Mouse (Mus musculus): ENCODE data around the gene Sla2. TPM values are rescaled to one million over a fixed set of nuclear protein-coding genes. Genes with fewer than 3 reads are reported as not detected.
"Not testable (repeated sequence)": the region's sequence is repeated elsewhere in the genome, so short reads cannot be mapped to it uniquely, and the experiment has no call there.

Gene Sla2
- polyA plus RNA-seq (2015; fragmentation: Nextera tagmentation; extraction: Ambion mirVana): 0.39 and 0.41 TPM in 2 replicates

DNA sequence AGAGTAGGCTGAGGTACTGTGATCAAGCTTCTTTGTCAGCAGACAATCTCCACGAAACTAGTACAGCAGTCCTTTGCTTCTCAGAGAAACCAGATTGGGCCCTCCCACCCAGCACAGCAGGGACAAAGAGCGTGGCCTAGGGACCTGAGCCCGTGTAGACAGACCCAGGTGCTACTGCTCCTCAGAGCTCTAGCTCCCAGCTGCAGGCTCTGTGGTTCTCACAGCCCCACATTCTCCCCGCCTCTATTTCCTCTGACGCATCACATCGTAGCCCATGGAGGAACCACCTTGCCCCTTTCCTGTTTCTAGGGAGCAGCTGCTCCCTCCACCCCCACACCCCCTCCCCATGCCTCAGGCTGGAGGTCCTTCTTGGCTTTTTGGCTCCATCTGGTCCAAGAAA lies at the start of gene Sla2:
Gene Sla2, minus strand, starts transcription at position 176 of the 400 bp plus-strand sequence.
- 44% methylated on average over 6 of the region's 6 CpGs for WGBS
- Histone ChIP-seq H3K9me3 (replicated peaks; ENCODE audit: control insufficient read depth, low read length) (no peaks in the 10 kb centered on the region), H3K4me2 (ENCODE audit: low read depth, low read length) (no peak within 1 kb of the TSS), H3K36me3 (ENCODE audit: control insufficient read depth, insufficient read depth, low read length) (no peaks in the 10 kb centered on the region), H3K9ac (ENCODE audit: low read length) (no peak within 1 kb of the TSS), H3K27ac (ENCODE audit: low read length) (no peak within 1 kb of the TSS), H3K4me1 (ENCODE audit: control insufficient read depth, insufficient read depth, low read length) (no peaks in the 10 kb centered on the region), H3K27me3 (ENCODE audit: control insufficient read depth, insufficient read depth, low read length) (no peaks in the 10 kb centered on the region), H3K4me3 (replicated peaks; ENCODE audit: low read length) (no peak within 1 kb of the TSS)
- ATAC-seq (ENCODE audit: insufficient read depth, low FRiP score): no peak

DNA sequence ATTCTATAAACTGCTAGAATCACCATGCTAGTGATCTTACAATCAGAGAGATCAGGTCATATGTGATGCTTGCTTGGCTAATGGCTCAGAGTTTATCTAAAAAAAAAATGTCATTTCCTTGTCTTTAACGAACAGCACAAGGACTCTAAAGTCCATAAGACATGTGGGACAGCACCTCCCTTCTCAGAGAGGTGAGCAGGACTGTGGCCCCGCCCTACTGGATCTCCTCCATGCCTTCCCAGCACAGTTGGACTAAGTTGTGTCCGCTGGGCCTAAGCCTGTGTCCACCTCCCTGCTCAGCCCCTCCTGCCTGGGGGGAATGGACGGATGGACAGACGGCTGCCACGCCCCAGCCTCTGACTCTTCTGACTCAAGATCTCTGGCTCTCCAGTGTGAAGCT lies 48.0 kb upstream of the Sla2 start:
- no peak overlapping the region for H3K9ac ChIP-seq (ENCODE audit: low read length)
- no peak overlapping the region for H3K27ac ChIP-seq (ENCODE audit: low read length)
- H3K4me2 ChIP-seq (ENCODE audit: low read depth, low read length): no peak overlapping the region
- H3K9me3 ChIP-seq (replicated peaks; ENCODE audit: control insufficient read depth, low read length): no peaks in the 10 kb centered on the region
- ATAC-seq (ENCODE audit: insufficient read depth, low FRiP score): no peak
- no peaks in the 10 kb centered on the region for H3K27me3 ChIP-seq (ENCODE audit: control insufficient read depth, insufficient read depth, low read length)
- no peaks in the 10 kb centered on the region; the same call in 1 of the 2 replicates for H3K4me1 ChIP-seq (ENCODE audit: control insufficient read depth, insufficient read depth, low read length)
- H3K4me3 ChIP-seq (replicated peaks; ENCODE audit: low read length): no peak overlapping the region
- 75% methylated on average over 6 of the region's 6 CpGs for WGBS
- no peaks in the 10 kb centered on the region for H3K36me3 ChIP-seq (ENCODE audit: control insufficient read depth, insufficient read depth, low read length)

DNA sequence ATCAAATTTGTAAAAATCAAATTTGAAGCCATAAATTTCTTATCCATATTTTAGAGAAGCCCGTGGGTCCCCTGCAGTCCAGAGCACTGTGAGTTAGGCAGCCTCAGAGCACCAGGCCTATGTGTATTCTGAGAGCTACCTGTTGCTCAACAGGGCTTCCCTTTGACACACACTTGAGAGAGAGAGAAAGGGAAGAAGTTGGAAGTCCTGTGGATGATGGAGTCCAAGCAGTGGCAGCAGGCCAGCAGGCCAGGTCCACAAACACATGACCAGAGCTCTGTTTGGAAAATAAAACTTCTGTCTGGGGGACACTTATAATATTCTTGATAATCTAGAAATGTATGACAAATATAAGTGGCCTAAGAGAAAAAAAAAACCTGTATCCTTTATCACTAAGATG lies 46.4 kb upstream of the Sla2 start:
- 85% methylated on average over 1 of the region's 1 CpGs for WGBS
- no peak for ATAC-seq (ENCODE audit: insufficient read depth, low FRiP score)

DNA sequence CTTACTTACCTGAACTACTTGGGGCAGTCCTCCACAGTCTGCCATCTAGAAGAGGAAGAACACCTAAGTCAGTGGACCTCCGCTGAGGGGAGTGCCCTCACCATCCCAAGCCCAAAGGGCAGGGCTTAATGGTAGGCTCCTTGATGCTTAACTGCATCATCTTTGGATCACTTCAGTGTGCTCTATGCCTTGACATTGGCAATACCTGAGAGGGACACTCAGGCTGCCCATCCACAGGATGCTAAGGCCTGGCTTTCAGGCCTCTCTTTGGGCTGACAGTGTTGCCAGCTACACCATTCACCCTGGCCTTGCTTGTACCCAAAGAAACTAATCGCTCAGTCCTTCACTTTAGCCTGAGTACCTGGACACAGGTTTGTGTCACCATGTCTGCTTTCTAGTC lies 44.4 kb upstream of the Sla2 start:
- 91% methylated on average over 2 of the region's 2 CpGs for WGBS
- no peak overlapping the region for H3K4me2 ChIP-seq (ENCODE audit: low read depth, low read length)
- H3K27ac ChIP-seq (ENCODE audit: low read length): no peak overlapping the region
- no peaks in the 10 kb centered on the region; the same call in 1 of the 2 replicates for H3K4me1 ChIP-seq (ENCODE audit: control insufficient read depth, insufficient read depth, low read length)
- no peaks in the 10 kb centered on the region for H3K27me3 ChIP-seq (ENCODE audit: control insufficient read depth, insufficient read depth, low read length)
- no peaks in the 10 kb centered on the region for H3K9me3 ChIP-seq (replicated peaks; ENCODE audit: control insufficient read depth, low read length)
- no peak for ATAC-seq (ENCODE audit: insufficient read depth, low FRiP score)
- H3K4me3 ChIP-seq (replicated peaks; ENCODE audit: low read length): no peak overlapping the region
- no peak overlapping the region for H3K9ac ChIP-seq (ENCODE audit: low read length)
- no peaks in the 10 kb centered on the region for H3K36me3 ChIP-seq (ENCODE audit: control insufficient read depth, insufficient read depth, low read length)

More for the DNA sequence above, 46.4 kb upstream of the Sla2 start:
- Histone ChIP-seq H3K36me3 (ENCODE audit: control insufficient read depth, insufficient read depth, low read length) (no peaks in the 10 kb centered on the region), H3K4me1 (ENCODE audit: control insufficient read depth, insufficient read depth, low read length) (no peaks in the 10 kb centered on the region; the same call in 1 of the 2 replicates), H3K9ac (ENCODE audit: low read length) (no peak overlapping the region), H3K27me3 (ENCODE audit: control insufficient read depth, insufficient read depth, low read length) (no peaks in the 10 kb centered on the region), H3K4me3 (replicated peaks; ENCODE audit: low read length) (no peak overlapping the region), H3K27ac (ENCODE audit: low read length) (no peak overlapping the region), H3K9me3 (replicated peaks; ENCODE audit: control insufficient read depth, low read length) (no peaks in the 10 kb centered on the region), H3K4me2 (ENCODE audit: low read depth, low read length) (no peak overlapping the region)

DNA sequence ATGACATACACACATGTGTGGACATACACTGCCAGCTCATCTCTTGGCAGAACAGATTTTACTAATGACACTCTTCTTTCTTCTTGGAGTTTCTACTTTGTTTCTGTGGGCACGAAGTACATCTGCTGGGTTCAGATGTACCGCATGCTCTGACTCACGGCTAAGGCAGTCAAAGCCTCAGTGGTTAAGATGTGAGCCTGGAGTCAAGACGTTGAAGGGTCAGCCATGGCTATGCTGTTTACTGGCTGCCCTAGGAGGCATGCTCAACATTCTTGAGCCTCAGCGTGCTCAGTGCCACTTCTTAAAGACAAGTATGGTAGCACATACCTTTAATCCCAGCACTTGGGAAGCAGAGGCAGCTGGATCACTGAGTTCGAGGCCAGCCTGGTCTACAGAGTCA lies 43.6 kb upstream of the Sla2 start:
- no peak overlapping the region for H3K4me2 ChIP-seq (ENCODE audit: low read depth, low read length)
- no peaks in the 10 kb centered on the region; the same call in 1 of the 2 replicates for H3K4me1 ChIP-seq (ENCODE audit: control insufficient read depth, insufficient read depth, low read length)
- no peaks in the 10 kb centered on the region for H3K27me3 ChIP-seq (ENCODE audit: control insufficient read depth, insufficient read depth, low read length)
- no peak overlapping the region for H3K27ac ChIP-seq (ENCODE audit: low read length)
- no peaks in the 10 kb centered on the region for H3K9me3 ChIP-seq (replicated peaks; ENCODE audit: control insufficient read depth, low read length)
- no peak for ATAC-seq (ENCODE audit: insufficient read depth, low FRiP score)
- H3K36me3 ChIP-seq (ENCODE audit: control insufficient read depth, insufficient read depth, low read length): no peaks in the 10 kb centered on the region
- no peak overlapping the region for H3K9ac ChIP-seq (ENCODE audit: low read length)
- no peak overlapping the region for H3K4me3 ChIP-seq (replicated peaks; ENCODE audit: low read length)
- 84% methylated on average over 6 of the region's 6 CpGs for WGBS

DNA sequence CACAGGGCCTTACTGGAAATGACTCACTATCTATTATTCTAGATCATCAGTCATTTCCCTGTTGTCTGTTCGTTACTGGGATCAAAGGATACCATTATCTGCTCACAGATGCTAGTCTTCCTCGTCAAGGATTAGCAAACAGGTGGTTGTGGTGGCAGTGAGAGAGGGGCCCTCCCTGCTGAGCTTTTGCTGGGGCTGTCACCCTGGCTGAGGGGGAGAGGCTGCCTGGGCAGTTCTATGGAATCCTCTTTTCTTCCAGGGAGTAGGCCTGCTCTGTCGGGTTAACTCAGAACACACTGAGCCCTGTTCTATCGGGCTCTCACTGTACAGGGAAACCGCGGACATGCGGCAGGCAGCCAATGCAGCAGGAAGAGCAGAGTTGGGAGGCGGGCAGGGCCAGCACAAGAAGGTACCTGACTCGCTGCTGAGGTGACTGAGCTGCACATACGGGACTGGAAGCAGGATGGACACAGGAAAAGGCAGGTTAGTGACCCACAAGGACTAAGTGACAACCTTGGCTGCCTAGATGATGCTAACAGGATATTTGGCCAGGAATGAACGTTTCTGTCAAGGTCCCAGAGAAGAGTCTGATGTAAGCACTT lies 42.6 kb upstream of the Sla2 start:
- ATAC-seq (ENCODE audit: insufficient read depth, low FRiP score): no peak
- Histone ChIP-seq H3K4me2 (ENCODE audit: low read depth, low read length) (no peak overlapping the region), H3K27ac (ENCODE audit: low read length) (no peak overlapping the region), H3K9ac (ENCODE audit: low read length) (no peak overlapping the region), H3K27me3 (ENCODE audit: control insufficient read depth, insufficient read depth, low read length) (no peaks in the 10 kb centered on the region), H3K4me3 (replicated peaks; ENCODE audit: low read length) (no peak overlapping the region), H3K36me3 (ENCODE audit: control insufficient read depth, insufficient read depth, low read length) (no peaks in the 10 kb centered on the region), H3K9me3 (replicated peaks; ENCODE audit: control insufficient read depth, low read length) (no peaks in the 10 kb centered on the region), H3K4me1 (ENCODE audit: control insufficient read depth, insufficient read depth, low read length) (no peaks in the 10 kb centered on the region)
- WGBS: 54% methylated on average over 11 of the region's 11 CpGs

DNA sequence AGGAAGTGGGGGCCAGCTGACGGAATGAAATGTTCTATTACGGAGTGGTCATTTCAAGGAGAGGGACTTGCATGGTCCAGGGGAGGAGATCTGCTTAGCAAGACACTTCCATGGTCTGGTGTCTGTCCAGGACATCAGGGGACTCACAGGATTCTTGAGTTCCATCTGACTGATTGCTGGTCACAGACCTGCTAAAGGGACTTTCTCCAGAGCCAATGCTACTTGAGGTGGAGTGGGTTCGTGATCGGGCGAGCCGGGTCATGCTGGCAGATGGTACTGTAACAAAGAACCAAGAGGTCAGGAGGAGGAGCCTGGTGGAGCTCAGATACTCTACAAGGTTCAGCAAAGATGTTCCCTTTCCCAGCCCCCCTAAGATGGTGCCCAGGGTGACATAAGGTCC lies 41.6 kb upstream of the Sla2 start:
- no peaks in the 10 kb centered on the region for H3K9me3 ChIP-seq (replicated peaks; ENCODE audit: control insufficient read depth, low read length)
- no peak overlapping the region for H3K27ac ChIP-seq (ENCODE audit: low read length)
- no peaks in the 10 kb centered on the region for H3K4me1 ChIP-seq (ENCODE audit: control insufficient read depth, insufficient read depth, low read length)
- no peak overlapping the region for H3K9ac ChIP-seq (ENCODE audit: low read length)
- H3K4me3 ChIP-seq (replicated peaks; ENCODE audit: low read length): no peak overlapping the region
- WGBS: 92% methylated on average over 6 of the region's 6 CpGs
- ATAC-seq (ENCODE audit: insufficient read depth, low FRiP score): no peak
- H3K27me3 ChIP-seq (ENCODE audit: control insufficient read depth, insufficient read depth, low read length): no peaks in the 10 kb centered on the region
- H3K4me2 ChIP-seq (ENCODE audit: low read depth, low read length): no peak overlapping the region
- H3K36me3 ChIP-seq (ENCODE audit: control insufficient read depth, insufficient read depth, low read length): no peaks in the 10 kb centered on the region

DNA sequence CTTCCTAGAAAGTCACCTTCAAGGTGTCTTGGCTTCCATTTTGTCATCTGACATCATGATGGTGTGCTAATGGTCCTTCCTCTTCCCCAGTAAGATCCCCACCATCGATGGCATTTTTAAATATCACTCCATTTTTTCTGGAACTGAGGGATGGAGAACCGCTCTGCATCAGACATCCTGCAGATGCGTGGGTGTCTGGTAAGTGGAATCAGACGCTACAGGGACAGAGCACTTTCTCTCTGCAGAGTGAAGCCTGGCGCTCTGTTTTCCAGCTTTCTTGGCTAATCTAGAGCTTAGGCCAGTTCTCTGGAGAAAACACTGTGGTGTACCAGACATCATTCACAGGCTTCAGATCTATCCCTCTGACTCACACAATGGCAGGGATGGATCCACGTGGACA lies 40.7 kb upstream of the Sla2 start:
- Histone ChIP-seq H3K9me3 (replicated peaks; ENCODE audit: control insufficient read depth, low read length) (no peaks in the 10 kb centered on the region), H3K27ac (ENCODE audit: low read length) (no peak overlapping the region), H3K9ac (ENCODE audit: low read length) (no peak overlapping the region), H3K4me1 (ENCODE audit: control insufficient read depth, insufficient read depth, low read length) (no peaks in the 10 kb centered on the region), H3K36me3 (ENCODE audit: control insufficient read depth, insufficient read depth, low read length) (no peaks in the 10 kb centered on the region), H3K4me2 (ENCODE audit: low read depth, low read length) (no peak overlapping the region), H3K4me3 (replicated peaks; ENCODE audit: low read length) (no peak overlapping the region), H3K27me3 (ENCODE audit: control insufficient read depth, insufficient read depth, low read length) (no peaks in the 10 kb centered on the region)
- WGBS: 86% methylated on average over 6 of the region's 6 CpGs
- ATAC-seq (ENCODE audit: insufficient read depth, low FRiP score): no peak

DNA sequence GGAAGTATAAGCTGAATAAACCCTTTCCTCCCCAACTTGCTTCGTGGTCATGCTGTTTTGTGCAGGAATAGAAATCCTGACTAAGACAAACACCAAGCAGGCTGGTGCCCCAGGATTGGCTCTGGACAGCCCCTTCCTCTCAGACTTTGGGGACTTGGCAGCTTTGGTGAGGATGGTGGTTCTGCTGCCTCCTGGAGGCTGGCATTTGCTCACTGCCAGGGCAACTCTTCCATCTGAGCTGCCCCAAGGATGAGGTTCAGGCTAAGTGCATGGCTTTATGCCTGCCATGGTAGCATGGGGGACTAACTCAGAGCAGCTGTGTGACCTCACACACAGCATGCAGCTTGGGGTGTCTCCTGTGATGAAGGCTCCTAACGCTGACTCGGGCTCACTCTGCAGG lies 38.6 kb upstream of the Sla2 start:
- H3K9me3 ChIP-seq (replicated peaks; ENCODE audit: control insufficient read depth, low read length); H3K4me1 ChIP-seq (ENCODE audit: control insufficient read depth, insufficient read depth, low read length); ATAC-seq (ENCODE audit: insufficient read depth, low FRiP score); H3K4me2 ChIP-seq (ENCODE audit: low read depth, low read length); H3K36me3 ChIP-seq (ENCODE audit: control insufficient read depth, insufficient read depth, low read length); H3K4me3 ChIP-seq (replicated peaks; ENCODE audit: low read length); H3K9ac ChIP-seq (ENCODE audit: low read length); H3K27ac ChIP-seq (ENCODE audit: low read length); H3K27me3 ChIP-seq (ENCODE audit: control insufficient read depth, insufficient read depth, low read length): not testable (repeated sequence)
- 81% methylated on average over 3 of the region's 3 CpGs for WGBS
